Mouse (Mus musculus): ENCODE data around the gene Dgki. TPM values are rescaled to one million over a fixed set of nuclear protein-coding genes. Genes with fewer than 3 reads are reported as not detected.
A peak's percentile ranks its signal among the peaks of the same experiment; 100 is the strongest.

Gene Dgki
- total RNA-seq, 2 experiments from 2014 or later = 0.61 to 1.7 TPM

DNA sequence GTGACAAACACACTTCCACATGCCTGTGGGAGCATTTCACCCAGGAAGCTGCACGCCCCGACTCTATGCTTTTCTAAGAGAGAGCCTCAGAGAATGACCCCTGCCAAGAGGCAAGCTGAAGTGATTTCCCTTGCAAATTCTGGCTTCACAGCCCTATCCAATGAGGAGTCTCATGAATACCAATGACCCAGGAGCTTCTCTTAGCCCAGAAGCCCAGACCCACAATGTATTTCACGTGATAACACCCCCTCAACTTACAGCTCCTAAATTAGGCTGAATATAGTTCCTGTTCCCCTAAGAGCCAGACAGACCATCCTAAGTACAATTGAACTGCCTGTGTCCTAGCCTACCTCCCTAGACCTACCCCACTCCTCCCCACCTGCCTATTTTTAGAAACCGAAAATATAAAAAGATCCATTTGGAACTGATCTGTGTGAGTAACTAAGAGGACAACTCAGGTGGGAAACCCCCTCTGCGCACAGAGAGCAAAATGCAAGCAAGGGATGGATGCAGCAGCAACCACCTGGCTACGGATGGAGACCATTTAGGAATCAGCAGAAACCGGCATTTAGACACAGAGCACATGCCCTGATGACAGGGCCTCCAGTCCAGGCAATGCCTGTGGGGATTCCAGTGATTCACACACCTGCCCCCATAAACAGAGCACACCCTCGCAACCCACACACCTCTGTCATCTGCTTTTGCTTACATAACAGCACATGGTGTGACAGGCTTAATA is 2.1 kb downstream of the Dgki start:
- DNase-seq = no peak

GRCm38 (mm10) chr6:37292068-37292467 is 7.9 kb downstream of the Dgki start:
- DNase-seq = no peak

DNA sequence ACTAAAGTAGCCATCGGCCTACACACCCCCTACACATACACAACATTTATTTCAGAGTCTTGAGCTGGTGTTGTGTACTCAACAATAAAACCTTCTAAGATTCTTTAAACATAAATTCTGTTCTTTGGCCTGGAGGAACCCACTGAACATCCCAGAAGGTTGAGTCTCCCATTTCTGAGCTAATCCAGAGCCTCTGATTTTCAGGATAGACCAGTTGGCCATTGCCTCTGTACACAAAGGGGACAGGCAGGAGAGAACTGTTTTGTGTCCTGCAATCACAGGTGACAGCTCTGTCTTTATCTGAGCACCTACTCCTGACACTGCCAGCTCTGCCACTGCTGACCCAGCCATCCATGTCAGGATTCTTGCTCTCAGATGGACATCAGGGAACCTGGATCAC is 8.8 kb downstream of the Dgki start:
- no peak for DNase-seq

GRCm38 (mm10) chr6:37290691-37291090 is 9.3 kb downstream of the Dgki start:
- DNase-seq = no peak

DNA sequence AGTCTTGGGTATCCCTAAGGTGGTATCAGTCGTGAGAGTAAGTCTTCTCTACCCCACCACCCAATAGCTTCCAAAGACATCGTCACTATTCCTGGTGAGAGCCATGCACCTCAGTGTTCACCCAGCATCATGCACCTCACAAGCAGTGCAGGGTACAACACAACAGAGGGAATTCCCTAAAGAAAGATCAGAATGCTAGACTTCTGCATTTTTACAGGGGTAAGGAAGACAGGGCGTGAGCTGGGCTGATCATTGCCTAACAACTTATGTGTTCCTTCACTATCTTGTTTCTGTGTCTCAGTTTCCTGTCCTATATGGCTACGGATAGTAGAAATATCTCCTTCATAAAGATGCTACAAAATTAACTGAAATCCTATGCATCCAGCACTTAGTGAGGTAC is 13.8 kb downstream of the Dgki start:
- no peak for DNase-seq

- no peak for DNase-seq
These were observed 15.1 kb downstream of the Dgki start for GRCm38 (mm10) chr6:37284879-37285278.

DNA sequence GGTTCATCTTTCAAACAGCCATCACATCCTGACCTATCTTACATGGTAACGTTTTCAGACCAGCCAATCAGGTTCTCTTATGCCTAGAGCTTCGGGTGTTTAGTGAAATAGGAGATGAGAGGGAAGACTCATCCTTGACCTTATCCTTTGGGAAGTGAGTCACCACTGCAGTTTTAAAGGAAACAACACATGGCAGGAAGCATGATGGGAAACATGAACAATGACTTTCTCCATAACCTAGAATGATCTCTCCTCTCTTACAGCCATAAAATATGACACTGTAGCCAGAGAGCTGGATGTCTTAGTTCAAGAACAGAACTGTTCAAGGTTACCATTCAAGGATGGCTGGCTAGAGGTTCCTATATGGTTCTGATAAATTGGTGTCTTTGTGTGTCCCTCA is 16.6 kb downstream of the Dgki start:
- DNase-seq = no peak

- no peak for DNase-seq
These were observed 17.3 kb downstream of the Dgki start for GRCm38 (mm10) chr6:37282659-37283058.

DNA sequence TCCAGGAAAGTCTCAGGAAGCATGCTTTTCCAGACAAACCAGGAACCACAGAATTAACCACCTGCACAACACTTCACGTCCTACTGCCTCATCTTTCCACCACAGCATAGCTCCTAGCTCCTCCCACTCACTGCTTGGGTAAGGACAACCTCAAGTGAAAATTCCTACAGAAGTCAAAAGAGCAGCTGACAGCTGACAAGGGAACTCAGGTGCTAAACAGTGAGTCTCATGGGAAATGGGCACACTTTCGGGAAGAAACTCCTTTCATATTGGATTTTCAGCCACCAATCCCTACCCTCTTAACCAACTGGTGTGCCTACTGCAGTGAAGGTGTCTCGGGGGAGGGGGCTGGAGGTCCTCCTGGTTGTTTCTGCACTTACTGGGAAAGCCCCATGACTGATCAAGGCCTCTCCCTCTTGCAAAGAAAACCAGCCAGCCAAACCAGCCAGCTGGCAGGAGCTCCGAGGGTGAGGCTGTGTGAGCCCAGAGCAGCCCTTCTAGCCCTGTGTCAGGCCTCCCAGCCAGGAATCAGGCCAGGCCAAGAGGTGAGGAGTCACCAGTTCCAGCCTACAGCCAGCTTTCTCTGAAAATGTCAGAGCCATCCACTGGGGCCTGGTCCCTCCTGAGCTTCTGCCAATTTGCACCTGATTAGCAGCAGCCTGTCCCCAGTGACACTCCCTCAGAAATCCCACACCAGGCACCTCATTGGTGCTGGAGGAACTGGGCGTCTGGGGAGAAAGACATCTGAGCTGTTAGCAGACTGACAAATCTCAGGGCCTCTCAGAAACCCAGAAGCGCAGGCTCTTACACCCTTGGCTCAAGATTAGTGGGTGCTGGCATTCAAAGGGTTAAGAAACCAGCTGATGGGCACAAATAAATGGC is 22.9 kb downstream of the Dgki start:
- peak; percentile 59 for DNase-seq

GRCm38 (mm10) chr6:37276181-37276580 is 23.8 kb downstream of the Dgki start:
- DNase-seq = no peak

- DNase-seq = no peak
These were observed 28.9 kb downstream of the Dgki start for GRCm38 (mm10) chr6:37270905-37271591.

- no peak for DNase-seq
These were observed 31.4 kb downstream of the Dgki start for GRCm38 (mm10) chr6:37268589-37268988.

DNA sequence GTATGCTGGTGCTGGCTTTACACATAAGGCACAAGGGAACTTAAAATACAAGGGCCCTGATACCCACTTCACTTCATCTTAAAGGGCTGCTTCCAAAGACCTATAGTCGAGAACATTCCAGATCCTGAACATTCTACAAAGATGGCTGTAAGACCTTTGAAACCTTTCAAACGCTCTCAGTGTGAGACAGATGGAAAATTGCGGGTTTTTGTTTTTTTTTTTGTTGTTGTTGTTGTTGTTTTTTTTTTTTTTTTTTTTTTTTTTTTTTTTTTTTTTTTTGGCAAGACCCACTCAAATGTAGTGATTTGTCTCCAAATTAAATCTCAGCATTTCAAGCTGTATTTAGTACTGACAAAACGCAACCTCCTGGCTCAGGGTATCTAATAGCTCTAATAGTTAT is 32.0 kb downstream of the Dgki start:
- DNase-seq = no peak

- no peak for DNase-seq
These were observed 37.5 kb downstream of the Dgki start for GRCm38 (mm10) chr6:37262486-37262885.

DNA sequence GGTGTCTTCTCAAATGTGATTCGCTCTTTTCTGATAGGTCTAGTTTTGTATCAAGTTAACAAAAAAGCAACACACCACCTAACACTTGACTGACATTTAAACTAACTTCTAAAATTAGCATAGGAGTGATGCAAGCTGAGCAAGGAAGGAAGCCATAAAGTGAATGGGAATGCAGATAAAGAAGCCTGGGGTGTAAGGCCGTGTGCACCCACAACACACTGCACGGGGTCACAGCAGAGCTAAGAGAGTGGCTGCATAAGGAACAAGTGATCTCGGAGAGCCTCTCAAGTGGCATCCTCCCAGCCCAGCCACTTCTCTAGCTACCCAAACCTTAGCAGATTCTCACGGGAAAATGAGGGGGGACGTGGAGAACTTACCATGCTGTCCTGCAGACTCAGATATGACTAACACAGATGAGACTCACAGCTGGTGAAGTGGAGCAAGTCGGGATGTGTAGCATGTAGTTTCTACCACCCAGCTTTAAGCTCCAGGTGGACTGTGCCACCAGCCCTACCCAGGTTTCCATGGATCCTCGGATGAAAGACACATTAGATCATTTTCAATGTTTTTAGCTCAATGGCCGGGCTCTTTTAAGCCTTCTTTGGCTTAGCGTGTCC is 38.6 kb downstream of the Dgki start:
- DNase-seq = no peak

DNA sequence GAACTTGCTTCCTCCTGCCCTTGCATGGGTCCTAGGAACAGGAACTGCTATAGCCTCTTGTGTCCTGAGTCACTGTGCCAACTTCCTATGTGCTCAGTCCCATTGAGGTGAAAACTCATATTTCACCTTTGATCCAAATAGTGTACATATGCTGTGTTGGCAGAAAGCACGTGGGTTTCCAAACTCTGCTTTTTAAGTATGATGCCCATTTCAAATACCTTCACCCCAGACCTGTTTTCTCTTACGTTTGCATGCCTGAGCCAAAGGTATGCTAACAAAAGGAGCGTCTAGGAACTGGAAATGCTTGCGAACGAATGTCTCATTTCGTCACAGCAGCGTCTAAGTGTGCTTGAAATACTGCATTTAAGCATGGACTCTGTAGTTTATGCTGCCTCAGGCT is 41.3 kb downstream of the Dgki start:
- DNase-seq = no peak

- peak; percentile 25 for DNase-seq
These were observed 45.8 kb downstream of the Dgki start for GRCm38 (mm10) chr6:37254144-37254543.

DNA sequence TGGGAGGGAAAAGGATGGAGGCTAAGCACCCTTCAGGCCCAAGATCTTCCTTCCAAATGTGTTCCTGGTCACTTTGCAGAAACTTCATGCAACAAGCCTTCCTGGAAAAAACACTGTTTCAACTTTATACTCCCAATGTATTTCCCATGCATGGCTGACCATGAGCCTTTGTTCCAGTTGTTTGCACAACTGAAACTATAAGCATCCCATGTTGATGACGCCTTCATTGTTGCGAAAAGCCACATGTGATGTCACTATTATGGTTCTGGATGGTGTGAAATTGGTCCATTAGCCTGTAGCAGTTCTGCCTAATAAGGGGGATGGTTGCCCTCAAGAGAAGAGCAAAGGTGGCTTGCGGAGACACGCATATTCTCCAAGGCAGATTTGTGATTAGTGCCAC is 47.4 kb downstream of the Dgki start:
- DNase-seq = no peak

GRCm38 (mm10) chr6:37250671-37251070 is 49.3 kb downstream of the Dgki start:
- no peak for DNase-seq

DNA sequence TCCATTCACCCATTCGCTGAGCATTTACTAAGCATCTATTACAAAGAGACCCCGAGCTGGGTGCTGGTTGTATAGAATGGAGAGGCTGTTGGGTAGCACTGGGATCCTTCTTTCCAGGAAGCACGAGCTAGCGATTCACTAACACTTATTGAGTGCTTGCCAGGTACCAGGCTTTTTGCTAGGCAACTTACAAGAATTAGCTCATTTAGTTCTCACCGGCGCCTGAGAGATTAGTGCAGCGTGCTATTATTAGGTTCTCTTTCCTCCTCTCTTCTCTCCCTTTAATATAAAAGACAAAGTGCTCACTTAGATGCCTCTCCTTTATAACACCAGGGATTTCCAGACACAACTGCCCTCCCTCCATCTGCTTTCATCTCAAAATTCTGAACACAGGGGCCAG is 54.2 kb downstream of the Dgki start:
- DNase-seq = no peak

- no peak for DNase-seq
These were observed 55.9 kb downstream of the Dgki start for GRCm38 (mm10) chr6:37244074-37244473.

DNA sequence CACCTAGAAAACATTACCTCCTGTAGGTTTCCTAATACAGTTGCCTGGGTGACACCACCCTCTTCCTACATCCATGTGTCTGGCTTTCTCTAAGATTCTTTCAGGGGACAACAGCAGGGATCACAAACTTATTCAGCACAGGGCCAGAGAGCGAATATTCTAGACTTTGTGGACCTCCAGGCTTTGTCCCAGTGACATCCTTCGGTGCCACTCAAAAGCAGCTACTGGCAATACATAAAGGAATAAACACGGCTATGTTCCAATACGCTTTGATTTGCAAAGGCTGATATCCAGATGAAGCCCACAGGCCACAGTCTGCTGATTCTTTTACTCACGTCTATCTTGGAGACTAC is 57.2 kb downstream of the Dgki start:
- no peak for DNase-seq

Measured in gastrocnemius, postnatal 10 days (tissue).